Comparison of ENCODE assay signal across 13 mouse cellular contexts in the genomic region with DNA sequence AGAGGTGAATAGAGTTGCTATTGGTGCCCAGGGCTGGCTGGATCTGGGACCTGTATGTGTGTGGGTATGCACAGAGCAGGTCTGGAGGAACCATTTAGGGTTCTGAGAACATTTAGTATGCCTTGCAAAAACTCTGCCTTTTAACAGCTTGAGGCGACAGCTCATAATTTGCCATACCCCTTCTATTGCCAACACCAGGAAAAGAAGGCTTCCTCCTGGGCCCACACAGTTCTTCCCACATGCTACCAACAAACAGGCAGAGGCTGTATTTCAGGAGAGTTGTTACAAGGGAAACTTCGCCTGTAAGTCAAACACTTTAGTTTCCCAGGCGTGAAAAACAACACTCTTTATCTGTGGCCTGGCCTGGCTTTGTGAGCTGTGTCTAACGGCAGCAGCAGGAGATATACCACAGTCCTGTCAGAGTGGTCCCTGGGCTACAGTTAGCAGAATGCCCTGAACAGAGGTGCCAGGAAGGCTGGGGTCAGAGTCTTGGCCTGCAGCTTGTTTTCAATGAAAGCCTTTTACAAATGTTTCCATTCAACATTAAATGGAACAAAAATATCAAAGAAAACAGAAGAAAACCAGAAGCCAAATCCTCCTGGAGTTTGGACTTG.
DNase-seq lines count a peak whose midpoint lies in the region; ATAC-seq lines count a peak whose summit lies in the region.
"Had no signal": no experiment of that assay in that cellular context is flagged by ENCODE, and none has a peak within 500 bp of the region (broad histone marks: within the 10 kb centered on the region; RNA-seq: fewer than 3 reads in every experiment).

No protein-coding gene starts in this region.

- DNase-seq in layer of hippocampus, adult 18-20 months (ENCODE audit: low spot score in 2 of 2): peak; percentile 35 to 65
- no peak for DNase-seq in layer of hippocampus, postnatal 10 days (ENCODE audit: low spot score in 2 of 2)
- peak; percentile 34 to 43 for DNase-seq in frontal cortex, postnatal 36 days (ENCODE audit: low spot score in 2 of 2)
- DNase-seq in heart, postnatal 25 days (ENCODE audit: low spot score): peak; percentile 7
- peak; percentile 35 to 39 for DNase-seq in right cerebral cortex, postnatal 10 days (ENCODE audit: low spot score in 2 of 2)
- DNase-seq in kidney, adult 18-20 months: no peak
- DNase-seq in spleen, postnatal 14 days (ENCODE audit: low spot score in 2 of 2): no peak
- DNase-seq: adrenal gland, adult 2 months; cerebellum, adult 11-12 months; kidney, adult 11 months had no signal

- ATAC-seq in activated CD4-positive, CD25-positive, alpha-beta regulatory T cell, adult 4 months: no peak
- ATAC-seq: forebrain, embryonic 16.5 days; lung, postnatal 0 days had no signal

- intact Hi-C loops in heart, postnatal 25 days (cut with DNase I): no loop called here

Comparison
In these comparisons a context has a peak if more than half of its experiments do, and no peak if none do; other contexts are left out.
1. DNase-seq: peak in layer of hippocampus, adult 18-20 months (2 of 2), frontal cortex, postnatal 36 days (2 of 2), heart, postnatal 25 days (single experiment) and right cerebral cortex, postnatal 10 days (2 of 2); none in layer of hippocampus, postnatal 10 days (0 of 2), kidney, adult 18-20 months (single experiment) and spleen, postnatal 14 days (0 of 2).